Mouse (Mus musculus): ENCODE measurements at regions not wholly inside any gene's neighbourhood (a gene's known extent, or its start where the extent isn't known, plus 50 kb on each side); places are given as distances from the start of the nearest gene placed in this dataset.

DNA sequence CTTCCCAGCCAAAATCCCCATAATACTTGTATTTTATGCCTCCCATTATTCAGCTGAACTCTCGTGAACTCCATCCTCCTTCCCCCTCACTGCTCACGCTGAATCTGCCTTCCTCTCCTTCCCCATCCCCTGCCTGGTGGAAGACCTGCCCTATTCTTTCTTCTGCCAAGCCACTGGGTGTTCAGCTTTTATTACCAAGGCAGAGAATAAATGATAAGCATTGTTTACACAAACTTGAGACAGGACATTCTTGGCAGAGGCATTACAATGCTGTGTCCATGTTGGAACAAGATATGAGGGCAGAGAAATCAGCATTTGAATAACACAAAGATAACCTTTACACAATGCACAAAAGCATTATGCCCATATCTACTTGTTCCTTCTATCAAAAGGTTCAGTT is 80.2 kb downstream of the Dhrs2 start:
- no peak for DNase-seq

DNA sequence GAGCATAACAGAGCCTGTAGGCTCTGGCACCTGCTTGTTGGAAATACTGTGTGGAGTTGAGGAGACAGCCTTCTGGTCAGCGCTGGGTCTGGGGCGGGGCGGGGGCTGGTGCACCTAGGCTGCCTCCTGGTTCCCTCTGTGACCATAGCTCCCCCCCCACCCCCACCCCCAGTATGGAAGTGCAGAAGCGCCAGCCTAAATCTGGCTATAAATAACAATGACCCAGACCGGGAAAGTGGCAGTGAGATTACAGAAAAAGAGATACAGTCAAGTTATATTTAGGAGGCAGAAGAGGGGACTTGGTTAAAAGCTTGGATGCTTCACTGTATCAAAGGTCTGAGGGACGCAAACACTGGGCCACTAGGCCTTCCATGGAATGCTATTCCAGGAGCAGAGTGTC is 91.8 kb downstream of the Dhrs2 start:
- no peak for DNase-seq

- DNase-seq, result no peak
These were observed 102.1 kb downstream of the Dhrs2 start for GRCm38 (mm10) chr14:55323897-55324296.

DNA sequence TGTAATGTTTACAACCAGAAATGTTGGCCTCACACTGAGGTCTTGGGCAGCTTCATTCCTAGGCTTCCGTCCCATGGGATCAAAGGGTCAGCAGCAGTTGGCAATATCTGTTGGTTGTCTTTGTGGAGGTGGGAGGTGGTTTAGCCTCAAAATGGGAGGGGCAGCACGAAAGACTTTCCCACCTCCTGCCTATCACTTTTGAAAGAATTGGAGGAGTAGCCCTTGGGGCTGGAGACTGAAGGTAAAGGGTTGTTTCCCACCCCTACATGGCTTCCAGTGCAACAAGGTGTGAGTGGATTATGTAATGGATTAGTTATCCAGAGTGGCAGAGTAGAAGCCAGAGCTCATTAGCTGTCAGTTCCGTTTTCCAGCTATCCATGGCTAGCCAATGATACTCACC is 102.5 kb downstream of the Dhrs2 start:
- DNase-seq, result no peak

DNA sequence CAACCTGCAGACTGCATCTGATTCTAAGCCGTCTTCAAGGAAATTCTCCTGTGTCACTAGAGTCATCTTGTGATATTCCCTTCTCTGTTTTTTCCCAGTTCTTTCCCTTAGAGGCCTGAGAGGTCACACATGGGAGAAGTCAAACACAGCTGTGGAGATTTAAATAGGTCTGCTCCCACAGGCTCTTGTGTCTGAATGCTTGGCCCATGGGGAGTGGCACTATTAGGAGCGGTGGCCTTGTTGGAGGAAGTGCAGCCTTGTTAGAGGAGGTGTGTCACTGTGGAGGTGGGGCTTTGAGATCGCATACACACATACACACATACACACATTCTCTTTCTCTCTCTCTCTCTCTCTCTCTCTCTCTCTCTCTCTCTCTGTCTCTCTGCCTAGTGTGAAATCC is 112.0 kb downstream of the Dhrs2 start:
- DNase-seq, result no peak

DNA sequence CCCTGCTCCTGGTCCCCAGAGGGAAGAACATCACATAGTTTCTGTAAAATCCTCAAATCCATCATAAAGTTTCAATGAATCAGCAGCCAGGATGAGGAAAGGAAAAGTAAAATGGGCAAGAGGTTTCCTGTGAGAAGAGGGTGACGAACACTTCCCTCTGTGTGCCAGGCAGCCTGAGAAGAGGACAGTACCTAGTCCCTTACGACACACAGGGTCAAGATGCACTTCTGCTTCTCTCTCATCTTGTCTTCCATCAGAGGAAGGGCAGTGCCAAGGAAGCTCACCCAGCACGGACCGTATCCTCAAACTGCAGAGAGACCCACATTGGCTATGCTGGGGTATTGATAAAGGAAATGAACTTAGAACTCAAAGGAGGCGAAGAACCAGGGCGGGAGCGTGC is 112.5 kb downstream of the Dhrs2 start:
- no peak for DNase-seq

- DNase-seq, result no peak
These were observed 113.8 kb downstream of the Dhrs2 start for GRCm38 (mm10) chr14:55335586-55335985.

DNA sequence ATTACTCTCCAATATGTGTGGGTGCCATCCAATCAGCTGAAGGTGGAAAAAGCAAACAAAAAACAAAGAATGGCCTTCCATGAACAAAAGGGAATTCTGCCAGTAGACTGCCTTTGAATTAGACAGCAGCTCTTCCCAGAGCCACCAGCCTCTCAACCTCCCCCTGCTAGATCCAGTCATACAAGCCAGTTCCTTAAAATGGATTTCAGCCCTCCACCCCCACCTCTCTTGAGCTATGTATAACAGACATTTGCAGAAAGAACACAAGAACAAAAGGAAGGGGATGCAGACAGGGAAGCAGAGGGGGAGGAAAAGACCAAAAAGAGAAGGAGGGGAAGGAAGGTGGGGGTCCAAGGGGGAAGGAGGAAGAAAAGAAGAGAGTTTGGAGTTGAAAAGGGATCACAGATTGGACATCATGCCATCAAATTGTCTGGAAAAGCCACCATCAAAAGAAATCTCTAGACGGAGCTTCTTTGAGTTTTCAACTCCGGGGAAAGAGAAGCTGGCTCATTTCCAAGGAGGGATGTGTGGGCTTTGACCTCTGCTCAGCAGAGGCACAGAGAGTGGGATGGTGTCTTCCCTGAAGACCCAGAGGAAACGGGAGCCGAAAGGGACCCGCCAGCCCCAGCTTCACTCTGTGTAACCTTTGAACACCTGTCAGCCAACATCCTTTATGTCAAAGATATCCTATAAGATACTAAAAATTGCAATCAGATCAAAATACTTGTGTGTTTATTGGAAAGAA is 114.8 kb downstream of the Dhrs2 start:
- DNase-seq, result no peak

DNA sequence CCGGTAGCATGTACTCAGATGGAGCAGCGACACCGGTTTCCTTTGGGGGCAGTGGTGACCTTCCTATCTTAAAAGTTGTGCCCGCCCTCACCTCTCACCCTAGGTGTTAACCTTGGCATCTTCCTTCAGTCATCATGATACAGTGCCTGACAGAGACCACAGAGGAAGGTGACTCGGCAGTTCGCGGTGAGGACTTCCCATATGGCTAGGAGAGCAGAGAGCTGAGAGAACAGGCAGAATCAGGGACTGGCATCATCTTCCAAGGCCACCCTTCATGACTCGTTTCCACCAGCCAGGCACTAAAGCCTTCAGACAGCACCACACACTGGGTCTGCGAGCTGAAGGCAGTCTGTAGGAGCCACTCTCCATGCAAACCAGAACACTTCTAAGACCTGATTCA is 116.2 kb downstream of the Dhrs2 start:
- no peak for DNase-seq

- no peak for DNase-seq
These were observed 116.7 kb downstream of the Dhrs2 start for GRCm38 (mm10) chr14:55338500-55338899.

GRCm38 (mm10) chr14:55339036-55339614 is 117.3 kb downstream of the Dhrs2 start:
- no peak for DNase-seq

- DNase-seq, result no peak
These were observed 121.5 kb downstream of the Dhrs2 start for GRCm38 (mm10) chr14:55343341-55343740.

- DNase-seq, result no peak
These were observed 122.1 kb downstream of the Dhrs2 start for GRCm38 (mm10) chr14:55343914-55344313.

- DNase-seq, result no peak
These were observed 123.3 kb downstream of the Dhrs2 start for GRCm38 (mm10) chr14:55345091-55345490.

DNA sequence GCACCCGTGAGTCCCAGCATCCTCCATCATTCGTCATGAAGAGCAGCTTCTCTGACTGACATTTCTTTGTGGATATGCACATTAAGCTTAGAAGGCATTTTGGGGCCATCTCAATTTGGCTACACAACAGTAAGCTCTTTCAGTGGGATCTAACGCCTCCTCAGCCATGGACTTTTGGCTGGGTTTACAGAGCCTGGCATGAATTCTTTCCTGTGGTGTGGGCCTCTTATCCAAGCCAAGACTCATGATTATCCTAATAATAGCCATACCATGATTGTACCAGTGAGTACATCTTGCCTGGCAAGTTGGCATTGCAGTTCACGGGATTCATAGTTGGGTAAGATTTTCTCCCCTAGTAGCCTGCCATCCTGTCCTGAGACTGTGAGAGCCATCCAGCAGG is 126.3 kb downstream of the Dhrs2 start:
- DNase-seq, result no peak

DNA sequence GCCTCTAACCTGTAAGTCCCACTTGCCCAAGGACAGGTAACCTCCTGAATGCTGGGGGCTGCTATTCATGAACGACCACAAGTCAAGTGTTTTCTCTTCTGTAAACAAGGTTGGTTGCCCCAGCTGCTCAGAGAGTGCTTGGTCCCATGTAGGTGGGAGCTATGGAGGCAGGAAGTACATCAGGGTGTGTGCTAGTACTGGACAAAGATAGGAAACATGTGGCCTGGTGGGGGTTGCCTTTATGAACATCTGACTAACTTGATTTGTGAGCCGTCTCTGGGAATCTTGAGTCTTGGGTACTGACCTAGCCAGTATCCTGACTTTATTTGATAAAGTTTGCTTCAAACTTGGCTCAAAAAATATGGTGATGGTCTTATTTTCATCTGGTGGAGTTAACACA is 121.3 kb upstream of the Dhrs4 start:
- DNase-seq, result no peak

- DNase-seq, result no peak
These were observed 120.1 kb upstream of the Dhrs4 start for GRCm38 (mm10) chr14:55358429-55358828.

DNA sequence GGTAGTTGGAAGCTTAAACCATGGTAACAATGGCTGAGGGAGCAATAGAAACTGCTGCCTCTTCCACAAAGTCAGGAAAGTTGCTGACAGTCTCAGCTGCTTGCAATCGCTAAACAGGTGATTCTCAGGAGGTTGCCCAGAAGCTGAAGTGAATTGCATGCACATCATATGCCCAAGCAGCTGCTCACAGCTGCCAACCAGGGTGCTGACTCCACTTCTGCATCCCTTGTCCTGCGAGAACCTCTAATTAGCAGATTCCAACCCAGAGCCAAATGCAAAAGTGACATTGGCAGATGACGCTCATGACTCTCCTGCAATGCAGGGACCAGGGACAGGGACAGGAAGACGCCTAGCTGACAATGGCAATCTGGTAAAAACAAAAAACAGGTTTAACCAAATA is 116.2 kb upstream of the Dhrs4 start:
- DNase-seq, result no peak

- no peak for DNase-seq
These were observed 115.8 kb upstream of the Dhrs4 start for GRCm38 (mm10) chr14:55362757-55363156.

GRCm38 (mm10) chr14:55370384-55370783 is 108.2 kb upstream of the Dhrs4 start:
- DNase-seq, result no peak

DNA sequence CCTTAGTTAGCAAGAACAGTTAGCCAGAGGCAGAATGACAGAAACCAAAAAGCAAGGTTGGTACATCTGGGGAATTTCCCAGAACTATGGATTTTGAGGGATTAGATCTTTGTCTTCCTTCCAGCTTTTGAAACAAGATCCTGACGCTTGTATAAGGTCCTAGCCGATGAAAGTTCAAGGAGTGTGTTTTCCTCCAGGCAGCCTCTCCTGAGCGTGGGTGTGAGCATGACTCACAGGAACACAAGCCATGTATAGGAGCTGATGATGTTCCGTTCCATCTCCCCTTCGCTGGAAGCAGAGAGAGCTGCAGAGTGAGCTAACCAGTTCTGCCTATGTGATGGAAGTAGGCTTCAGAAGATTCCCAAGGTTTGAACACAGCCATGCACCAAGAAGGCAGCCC is 105.6 kb upstream of the Dhrs4 start:
- DNase-seq, result no peak

DNA sequence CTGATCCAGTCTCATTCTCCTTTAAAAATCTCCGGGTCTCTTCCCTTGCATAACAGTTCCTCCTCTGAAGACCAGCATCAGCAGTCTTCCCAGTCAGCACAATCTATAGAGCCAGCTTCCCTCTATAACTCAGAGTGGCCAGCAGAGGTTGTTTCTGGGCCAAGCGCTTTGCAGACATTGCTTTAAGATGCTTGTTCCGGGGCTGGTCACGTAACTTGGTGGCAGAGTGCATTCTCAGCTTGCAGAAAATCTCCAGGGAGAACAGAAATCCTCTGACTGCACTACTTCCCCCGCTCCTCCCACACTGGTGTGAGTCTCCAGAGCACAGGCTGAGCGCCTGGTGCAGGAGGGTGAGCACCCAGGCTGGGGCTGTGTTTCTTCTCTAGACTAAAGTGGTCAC is 91.8 kb upstream of the Dhrs4 start:
- peak; percentile 10 for DNase-seq

DNA sequence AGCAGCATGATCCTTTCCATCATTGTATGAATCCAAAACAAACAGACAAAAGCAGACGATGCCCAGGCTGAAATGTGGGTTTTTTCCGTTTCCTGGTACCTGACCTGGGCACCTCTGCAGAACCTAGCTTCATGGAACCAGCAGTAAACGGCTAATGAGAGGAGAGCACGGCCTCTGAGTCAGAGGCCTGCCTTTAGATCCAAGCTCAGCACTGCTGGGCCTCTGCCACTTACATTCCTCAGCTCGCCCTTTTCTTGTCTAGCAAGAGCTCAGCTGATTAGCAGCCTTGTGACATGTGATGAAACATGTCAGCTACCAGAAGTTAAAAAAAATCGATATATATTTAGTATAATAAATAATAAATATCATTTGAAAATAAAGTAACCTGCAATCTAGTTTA is 91.2 kb upstream of the Dhrs4 start:
- DNase-seq, result peak; percentile 17

- DNase-seq, result no peak
These were observed 86.2 kb upstream of the Dhrs4 start for GRCm38 (mm10) chr14:55392390-55392789.

Data from gastrocnemius, postnatal 25 days (tissue).